Mouse (Mus musculus) adrenal gland, postnatal 14 days (tissue): ENCODE measurements around the gene Arhgef16. TPM values are rescaled to one million over a fixed set of nuclear protein-coding genes. Genes with fewer than 3 reads are reported as not detected.

Experiments used
- DNase-seq: peaks from one replicate; pipeline ENCODE4 v3.0.0; 2021; ENCODE audit warnings: mixed read lengths
- total RNA-seq: library from RNA; stranded (reverse); gene quantifications from 2 replicates; pipeline ENCODE4 v1.2.3, GENCODE M21; 2021

The Arhgef16 gene
- total RNA-seq, 1 experiment from 2014 or later, result 1.2 TPM

- no peak for DNase-seq
Observed at GRCm38 (mm10) chr4:154293735-154294201, 7.7 kb downstream of the Arhgef16 start.

GRCm38 (mm10) chr4:154283671-154284070, 17.8 kb downstream of the Arhgef16 start:
- DNase-seq, result no peak

- DNase-seq, result no peak
Observed at GRCm38 (mm10) chr4:154279481-154279880, 22.0 kb downstream of the Arhgef16 start.

DNA sequence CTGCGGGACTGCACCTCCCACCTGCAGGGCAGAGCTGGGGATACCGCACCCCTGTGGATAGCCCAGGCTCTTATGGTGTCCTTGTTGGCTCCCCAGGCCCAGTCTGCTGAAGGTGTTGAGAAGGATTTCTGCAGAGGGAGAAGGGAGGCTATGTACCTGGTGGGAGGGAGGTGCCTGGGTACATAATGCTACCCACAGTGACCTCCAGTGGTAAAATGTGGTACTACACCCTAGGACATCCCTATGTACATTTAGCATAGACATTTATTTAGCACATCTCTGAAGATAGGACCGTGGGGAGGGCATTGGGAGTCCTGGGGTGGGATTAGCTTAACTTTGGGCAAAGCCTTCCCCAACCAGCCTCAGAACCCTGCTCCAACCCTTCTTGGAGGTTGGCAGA, 28.5 kb downstream of the Arhgef16 start:
- DNase-seq, result peak; percentile 56

- DNase-seq, result no peak
Observed at GRCm38 (mm10) chr4:154269520-154269919, 32.0 kb downstream of the Arhgef16 start.

DNA sequence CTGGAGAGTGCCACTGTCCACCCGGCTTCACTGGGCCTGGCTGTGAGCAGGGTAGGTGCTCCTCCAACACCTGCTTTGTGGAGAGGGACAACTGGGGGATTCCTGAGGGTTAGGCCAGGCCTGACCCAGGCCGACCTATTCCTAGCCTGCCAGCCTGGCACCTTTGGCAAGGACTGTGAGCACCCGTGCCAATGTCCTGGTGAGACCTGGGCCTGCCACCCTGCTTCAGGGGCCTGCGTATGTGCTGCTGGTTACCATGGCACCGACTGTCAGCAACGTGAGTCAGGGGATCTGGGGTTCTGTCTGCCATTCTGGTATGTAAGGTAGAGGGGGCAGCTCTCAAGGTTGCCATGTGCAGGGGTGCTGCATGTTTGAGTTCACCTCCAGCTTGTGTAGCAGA, 34.0 kb downstream of the Arhgef16 start:
- DNase-seq, result no peak

GRCm38 (mm10) chr4:154262071-154262470, 39.4 kb downstream of the Arhgef16 start:
- peak; percentile 42 for DNase-seq

DNA sequence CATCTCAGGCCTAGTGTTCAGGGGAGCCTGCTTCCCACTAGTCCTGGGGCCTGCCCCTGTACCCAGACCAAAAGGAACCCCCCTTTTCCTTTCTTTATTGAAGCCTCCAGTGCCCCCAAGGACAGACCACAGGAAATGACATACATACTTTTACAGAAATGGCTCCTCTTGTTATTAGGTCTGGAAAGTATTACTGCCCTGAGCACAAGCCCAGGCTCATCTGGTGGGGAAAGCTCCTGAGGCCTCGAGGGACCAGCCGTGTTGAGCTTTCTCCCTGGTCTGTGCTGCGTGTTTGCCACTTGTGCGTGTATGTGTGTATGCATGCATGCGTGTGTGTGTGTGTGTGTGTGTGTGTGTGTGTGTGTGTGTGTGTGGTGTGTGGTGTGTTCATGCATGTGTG, 40.7 kb downstream of the Arhgef16 start:
- DNase-seq, result no peak

GRCm38 (mm10) chr4:154252537-154253255, 48.8 kb downstream of the Arhgef16 start:
- no peak for DNase-seq

DNA sequence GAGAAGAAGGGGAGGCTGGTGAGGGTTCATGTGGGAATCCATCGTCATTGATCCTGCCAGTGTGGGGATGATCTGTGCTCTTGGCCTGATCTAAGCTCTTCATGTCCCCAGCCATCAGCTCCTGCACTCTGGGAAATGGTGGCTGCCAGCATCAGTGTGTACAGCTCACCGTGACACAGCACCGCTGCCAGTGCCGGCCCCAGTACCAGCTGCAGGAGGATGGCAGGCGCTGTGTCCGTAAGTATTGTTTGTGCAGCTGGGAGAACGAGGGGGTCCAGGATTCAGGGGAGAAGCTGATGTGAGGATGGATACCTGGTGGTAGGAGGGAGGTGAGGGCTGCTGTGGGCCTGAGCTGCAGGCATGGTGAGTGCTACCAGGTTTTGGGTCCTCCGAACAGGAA, 52.2 kb downstream of the Arhgef16 start:
- DNase-seq, result no peak

GRCm38 (mm10) chr4:154248092-154248805, 53.2 kb downstream of the Arhgef16 start:
- DNase-seq, result no peak

GRCm38 (mm10) chr4:154247207-154248091, 54.0 kb downstream of the Arhgef16 start:
- DNase-seq, result no peak

DNA sequence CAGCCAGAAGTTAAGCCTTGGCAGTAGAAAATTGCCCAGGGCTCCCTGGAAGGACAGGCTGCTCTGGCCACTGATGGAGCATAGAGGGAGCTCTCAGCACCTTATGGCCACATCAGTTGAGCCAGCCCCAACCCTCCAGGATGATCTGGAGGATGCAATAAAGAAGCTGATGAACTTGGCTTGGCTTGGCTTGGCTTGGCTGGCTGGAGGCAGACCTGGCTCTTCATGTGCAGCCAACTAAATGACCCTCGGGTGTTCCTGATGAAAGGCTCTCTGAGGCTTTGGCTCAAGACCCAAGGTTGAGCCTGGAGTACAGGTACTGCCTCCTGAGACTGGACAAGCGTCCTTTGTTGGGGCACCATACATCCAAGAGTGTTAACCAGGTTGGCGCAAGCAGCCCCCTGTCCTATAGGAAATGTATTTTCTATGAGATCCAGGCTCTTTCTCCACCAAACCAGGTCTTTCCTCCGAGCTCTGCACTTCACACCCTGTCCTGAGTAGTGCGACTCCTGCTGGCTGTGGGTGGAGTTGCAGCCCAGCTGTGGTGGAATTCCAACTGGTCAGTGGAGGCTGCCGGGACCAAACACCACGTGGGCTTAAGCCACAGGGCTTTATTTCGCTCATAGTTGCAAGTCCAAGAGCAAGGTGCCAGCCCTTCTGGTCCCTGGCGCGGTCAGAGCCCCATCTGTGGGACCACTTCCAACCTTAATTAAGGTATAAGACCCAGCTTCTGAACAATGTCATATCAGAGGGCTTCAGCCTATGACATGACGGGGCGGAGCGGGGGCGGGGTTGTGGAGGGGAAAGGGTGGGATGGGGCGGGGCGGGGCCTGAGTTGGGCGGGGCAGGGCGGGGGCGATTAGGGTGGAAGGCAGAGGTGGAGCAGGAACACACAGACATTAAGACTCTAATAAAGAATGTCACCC, 55.1 kb downstream of the Arhgef16 start:
- peak; percentile 88 for DNase-seq

DNA sequence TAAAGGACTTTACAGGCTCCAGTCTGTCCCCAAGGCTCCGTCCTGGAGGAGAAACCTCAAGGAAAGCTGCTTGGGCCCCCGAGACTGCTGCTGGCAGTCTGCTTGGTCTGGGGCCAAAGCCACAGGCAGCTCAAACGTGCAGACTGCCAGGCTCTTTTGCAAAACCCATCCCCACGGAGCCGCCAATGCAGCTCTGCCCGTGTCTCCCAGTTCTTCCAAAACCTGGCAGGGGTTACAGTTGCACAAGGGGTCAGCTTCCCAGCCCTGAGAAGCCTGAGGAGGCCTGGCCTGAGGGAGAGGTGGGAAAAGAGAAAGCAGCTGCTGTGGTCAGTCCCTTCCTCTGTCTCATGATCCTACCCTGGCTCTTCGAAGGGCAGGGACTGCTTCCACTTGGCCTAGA, 56.1 kb downstream of the Arhgef16 start:
- DNase-seq, result peak; percentile 76

DNA sequence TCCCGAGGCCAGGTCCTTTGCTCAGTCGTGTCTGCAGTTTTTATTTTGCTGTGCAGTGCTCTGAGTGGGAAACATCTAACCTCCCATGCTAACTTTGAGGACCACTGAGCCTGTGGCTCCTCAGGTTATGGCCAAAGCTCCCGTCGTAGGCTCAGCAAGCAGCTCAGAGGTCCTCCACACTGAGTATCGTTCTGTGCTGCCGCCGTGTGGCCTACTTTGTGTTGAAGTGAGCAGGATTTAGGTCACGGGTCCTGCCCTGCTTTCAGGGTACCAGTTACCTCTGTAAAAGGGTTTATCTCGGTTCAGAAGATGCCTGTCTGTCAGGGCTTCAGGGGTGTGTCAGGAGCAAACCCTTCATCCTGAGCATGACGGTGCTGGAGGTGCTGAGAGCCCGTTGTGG, 60.9 kb downstream of the Arhgef16 start:
- DNase-seq, result no peak

DNA sequence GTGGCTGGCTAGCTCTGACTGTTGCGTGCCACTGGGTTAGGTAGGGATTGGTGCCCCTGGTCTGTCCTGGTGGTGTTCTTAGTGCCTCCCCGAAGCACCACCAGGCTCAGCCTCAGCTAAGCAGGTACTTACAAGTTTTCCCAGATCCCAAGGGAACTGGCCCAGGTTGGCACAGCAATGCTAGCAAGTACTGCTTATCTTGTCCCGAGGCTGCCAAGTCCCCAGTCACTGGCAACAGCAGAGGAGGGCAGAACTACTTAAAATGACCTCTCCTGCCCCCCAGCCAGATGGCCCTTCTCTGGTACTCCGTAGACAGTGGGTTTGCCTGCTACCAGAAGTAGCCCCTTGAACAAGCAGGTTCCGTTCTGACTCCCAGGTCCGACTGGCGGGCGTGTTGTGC, 62.3 kb downstream of the Arhgef16 start:
- DNase-seq, result no peak

GRCm38 (mm10) chr4:154237306-154237705, 64.2 kb downstream of the Arhgef16 start:
- DNase-seq, result no peak

DNA sequence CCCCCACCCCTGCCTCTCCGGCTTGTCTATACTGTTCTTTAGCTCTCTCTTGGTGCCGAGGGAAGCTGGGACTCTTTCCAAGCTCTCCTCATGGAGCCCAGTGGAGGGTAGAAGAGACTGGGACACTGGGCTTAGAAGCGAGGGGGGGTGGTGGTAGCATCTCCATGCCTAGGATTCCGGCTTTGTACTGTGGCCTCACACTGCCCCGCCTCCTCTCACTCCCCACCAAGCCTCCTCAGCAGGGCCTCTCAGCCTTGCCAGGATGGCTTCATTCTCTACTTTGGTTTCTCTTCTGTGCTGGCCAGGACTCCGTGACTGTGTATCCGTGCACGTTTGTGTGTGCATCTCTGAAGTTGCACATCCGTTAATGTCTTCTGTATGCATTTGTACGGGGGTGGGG, 64.6 kb downstream of the Arhgef16 start:
- DNase-seq, result no peak

DNA sequence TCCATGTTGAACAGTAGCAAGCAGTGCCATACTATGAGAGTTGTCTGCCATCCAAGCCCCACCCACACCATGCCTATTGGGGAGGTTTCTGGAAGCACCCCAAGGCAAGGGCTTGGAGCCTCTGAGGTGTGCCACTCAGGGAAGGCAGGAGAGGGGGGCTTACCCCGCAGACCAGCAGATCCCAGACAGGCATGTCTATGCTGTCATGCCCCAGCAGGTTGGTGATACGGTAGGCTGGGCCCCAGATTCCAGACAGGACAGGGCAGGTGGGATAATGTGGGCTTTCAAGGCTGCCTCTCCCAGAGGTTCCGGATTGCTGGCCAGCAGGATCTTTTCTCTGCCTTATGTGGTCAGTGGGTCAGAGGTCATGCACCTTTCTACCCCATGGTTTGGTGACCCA, 65.5 kb downstream of the Arhgef16 start:
- DNase-seq, result no peak

DNA sequence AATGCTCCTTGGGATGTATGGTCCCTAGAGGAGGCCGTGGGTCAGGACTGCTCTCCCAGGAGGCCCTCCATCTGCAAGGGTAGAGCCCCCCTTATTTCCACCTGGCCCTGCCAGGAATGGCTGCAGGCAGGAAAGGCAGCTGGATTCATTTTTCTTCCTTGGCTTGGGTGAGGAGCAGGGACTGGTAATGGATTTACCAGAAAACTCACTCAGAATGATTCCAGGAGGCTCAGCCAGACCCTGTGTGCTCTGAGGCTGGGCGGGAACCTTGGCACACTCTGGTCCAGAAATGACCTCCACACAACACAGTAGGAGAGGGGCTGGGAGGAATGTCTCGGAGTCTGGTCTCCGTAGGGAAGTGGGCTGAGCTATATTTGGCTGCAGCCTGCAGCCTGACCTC, 69.2 kb downstream of the Arhgef16 start:
- DNase-seq, result no peak

DNA sequence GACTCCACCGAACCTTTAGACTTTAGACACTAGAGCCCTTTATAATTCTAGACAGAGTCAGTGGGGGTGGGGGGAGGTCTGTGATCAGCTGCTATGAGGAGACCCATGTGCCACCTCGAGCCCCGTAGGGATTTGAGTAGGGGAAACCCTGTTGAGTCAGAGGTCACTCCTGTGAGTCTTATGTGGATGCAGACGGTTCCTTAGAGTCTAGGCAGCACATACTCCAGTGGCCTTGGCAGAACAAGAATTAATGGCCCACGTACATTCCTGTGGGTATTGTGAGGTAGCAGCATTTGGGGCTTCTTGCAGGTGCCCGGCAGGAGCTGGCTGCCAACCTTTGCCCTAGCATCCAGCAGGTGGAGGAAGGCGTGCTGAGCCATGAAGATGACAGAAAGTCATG, 70.1 kb downstream of the Arhgef16 start:
- DNase-seq, result no peak

GRCm38 (mm10) chr4:154229569-154229968, 71.9 kb downstream of the Arhgef16 start:
- DNase-seq, result no peak
